Mouse (Mus musculus) cerebellum, adult 2 months (tissue): ENCODE results near the gene Tlcd2.

ENCODE experiments used
- CTCF ChIP-seq: fragments of 200-500 bp; IDR thresholded peaks from 2 replicates; pipeline ENCODE4 v1.5.1; 2011; ENCODE audit warnings: low read depth, mild to moderate bottlenecking, control low read depth, low read length, moderate library complexity, borderline replicate concordance; ENCODE audit not compliant: insufficient read depth
- POLR2A ChIP-seq: fragments of 200-500 bp; IDR thresholded peaks from 2 replicates; pipeline ENCODE4 v1.6.1; 2011; ENCODE audit warnings: low read length, control low read depth, borderline replicate concordance; ENCODE audit not compliant: insufficient read depth

DNA sequence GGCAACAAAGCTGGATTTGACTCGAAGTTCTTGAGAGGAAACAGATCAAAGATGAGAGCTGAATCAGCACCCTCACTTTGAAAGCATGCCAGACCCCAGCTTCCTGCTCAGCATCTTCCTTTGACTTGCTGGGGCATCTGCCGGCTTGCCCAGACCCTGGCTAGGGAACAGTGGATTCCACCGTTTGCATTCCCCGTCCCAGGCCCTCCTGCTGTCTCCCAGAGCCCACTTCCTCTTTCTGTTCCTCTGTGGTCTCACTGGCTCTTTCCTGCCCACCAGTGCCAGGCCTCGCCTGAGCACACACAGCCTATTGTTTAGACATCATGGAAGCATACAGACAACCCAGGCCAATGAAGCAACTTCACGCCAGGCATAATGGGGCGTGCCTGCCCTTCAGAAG lies 46.4 kb upstream of the Tlcd2 start:
- TF ChIP-seq CTCF: no peak
- no peak for TF ChIP-seq POLR2A
